Mouse (Mus musculus): ENCODE results near the gene Zbp1.

- TF ChIP-seq CTCF (IDR thresholded peaks at IDR 0.05; ENCODE audit: control insufficient read depth, insufficient read depth, low read length) (no peak), POLR2A (IDR thresholded peaks at IDR 0.05; ENCODE audit: borderline replicate concordance, control insufficient read depth, low read depth, low read length) (no peak)
These were observed 45.1 kb upstream of the Zbp1 start for GRCm38 (mm10) chr2:173263636-173264330.

All from bone marrow, adult 2 months (tissue).